Mouse (Mus musculus): Measurements from ENCODE around the gene Ctsw. TPM values are rescaled to one million over a fixed set of nuclear protein-coding genes. Genes with fewer than 3 reads are reported as not detected.

Gene Ctsw
- total and polyA plus RNA-seq, 3 experiments = not detected

GRCm38 (mm10) chr19:5429806-5430205, 38.5 kb downstream of the Ctsw start:
- Histone ChIP-seq H3K27me3 (ENCODE audit: insufficient read depth, low read length) (peaks cover 11% of the 10 kb centered on the region), H3K36me3 (replicated peaks) (peaks cover 44% of the 10 kb centered on the region), H3K9me3 (replicated peaks) (no peaks in the 10 kb centered on the region), H3K4me1 (ENCODE audit: insufficient read depth, low read depth, low read length) (peaks cover 50% of the 10 kb centered on the region), H3K4me3 (ENCODE audit: low read depth, low read length) (no peak overlapping the region)
- DNase-seq (ENCODE audit: low spot score) (no peak), ATAC-seq (ENCODE audit: extremely low read depth, insufficient number of reproducible peaks, low FRiP score, poor library complexity, severe bottlenecking) (no peak)
- no peak for TF ChIP-seq CTCF (IDR thresholded peaks at IDR 0.05; ENCODE audit: low read depth, low read length)
- no peak for TF ChIP-seq GATA1 (IDR thresholded peaks at IDR 0.05; ENCODE audit: borderline replicate concordance, low read length)
- no peak for TF ChIP-seq GATA2 (IDR thresholded peaks at IDR 0.05; ENCODE audit: borderline replicate concordance, low read depth, low read length)
- TF ChIP-seq POLR2AphosphoS5 (IDR thresholded peaks at IDR 0.05; ENCODE audit: insufficient replicate concordance, low read depth, low read length) = no peak
- TF ChIP-seq TAL1 (conservative IDR thresholded peaks at IDR 0.05; ENCODE audit: low read depth, low read length) = no peak

GRCm38 (mm10) chr19:5429219-5429618, 39.1 kb downstream of the Ctsw start:
- no peak for ATAC-seq (ENCODE audit: extremely low read depth, insufficient number of reproducible peaks, low FRiP score, poor library complexity, severe bottlenecking)
- H3K4me1 ChIP-seq (ENCODE audit: insufficient read depth, low read depth, low read length) = peaks cover 46% of the 10 kb centered on the region
- H3K27me3 ChIP-seq (ENCODE audit: insufficient read depth, low read length) = peaks cover 7% of the 10 kb centered on the region
- TF ChIP-seq TAL1 (conservative IDR thresholded peaks at IDR 0.05; ENCODE audit: low read depth, low read length) = no peak
- TF ChIP-seq GATA2 (IDR thresholded peaks at IDR 0.05; ENCODE audit: borderline replicate concordance, low read depth, low read length) = no peak
- no peak for TF ChIP-seq CTCF (IDR thresholded peaks at IDR 0.05; ENCODE audit: low read depth, low read length)
- TF ChIP-seq GATA1 (IDR thresholded peaks at IDR 0.05; ENCODE audit: borderline replicate concordance, low read length) = no peak
- TF ChIP-seq POLR2AphosphoS5 (IDR thresholded peaks at IDR 0.05; ENCODE audit: insufficient replicate concordance, low read depth, low read length) = no peak
- H3K9me3 ChIP-seq (replicated peaks) = no peaks in the 10 kb centered on the region
- no peak for DNase-seq (ENCODE audit: low spot score)
- peaks cover 44% of the 10 kb centered on the region for H3K36me3 ChIP-seq (replicated peaks)
- no peak overlapping the region for H3K4me3 ChIP-seq (ENCODE audit: low read depth, low read length)

- no peak for DNase-seq (ENCODE audit: low spot score)
- Histone ChIP-seq H3K4me3 (ENCODE audit: low read depth, low read length) (no peak overlapping the region), H3K27me3 (ENCODE audit: insufficient read depth, low read length) (no peaks in the 10 kb centered on the region; the same call in 1 of the 2 replicates), H3K9me3 (replicated peaks) (no peaks in the 10 kb centered on the region), H3K4me1 (ENCODE audit: insufficient read depth, low read depth, low read length) (peaks cover 46% of the 10 kb centered on the region), H3K36me3 (replicated peaks) (peaks cover 50% of the 10 kb centered on the region)
- no peak for ATAC-seq (ENCODE audit: extremely low read depth, insufficient number of reproducible peaks, low FRiP score, poor library complexity, severe bottlenecking)
- TF ChIP-seq CTCF (IDR thresholded peaks at IDR 0.05; ENCODE audit: low read depth, low read length) (peak; percentile 36; the same call in 1 of the 2 replicates), POLR2AphosphoS5 (IDR thresholded peaks at IDR 0.05; ENCODE audit: insufficient replicate concordance, low read depth, low read length) (no peak)
Observed at GRCm38 (mm10) chr19:5428083-5428482, 40.2 kb downstream of the Ctsw start.

- H3K4me1 ChIP-seq (ENCODE audit: insufficient read depth, low read depth, low read length) = peaks cover 51% of the 10 kb centered on the region
- TF ChIP-seq POLR2AphosphoS5 (IDR thresholded peaks at IDR 0.05; ENCODE audit: insufficient replicate concordance, low read depth, low read length) (no peak), GATA2 (IDR thresholded peaks at IDR 0.05; ENCODE audit: borderline replicate concordance, low read depth, low read length) (no peak), TAL1 (conservative IDR thresholded peaks at IDR 0.05; ENCODE audit: low read depth, low read length) (no peak), GATA1 (IDR thresholded peaks at IDR 0.05; ENCODE audit: borderline replicate concordance, low read length) (no peak), CTCF (IDR thresholded peaks at IDR 0.05; ENCODE audit: low read depth, low read length) (no peak)
- no peaks in the 10 kb centered on the region; the same call in 1 of the 2 replicates for H3K27me3 ChIP-seq (ENCODE audit: insufficient read depth, low read length)
- H3K9me3 ChIP-seq (replicated peaks) = no peaks in the 10 kb centered on the region
- ATAC-seq (ENCODE audit: extremely low read depth, insufficient number of reproducible peaks, low FRiP score, poor library complexity, severe bottlenecking) = no peak
- H3K4me3 ChIP-seq (ENCODE audit: low read depth, low read length) = peak overlapping the region; percentile 100; the same call in 1 of the 2 replicates
- H3K36me3 ChIP-seq (replicated peaks) = peaks cover 63% of the 10 kb centered on the region
- no peak for DNase-seq (ENCODE audit: low spot score)
Observed at GRCm38 (mm10) chr19:5426640-5427290, 41.5 kb downstream of the Ctsw start.

GRCm38 (mm10) chr19:5425906-5426565, 42.3 kb downstream of the Ctsw start:
- Histone ChIP-seq H3K4me3 (ENCODE audit: low read depth, low read length) (peak overlapping the region; percentile 100), H3K9me3 (replicated peaks) (no peaks in the 10 kb centered on the region), H3K27me3 (ENCODE audit: insufficient read depth, low read length) (no peaks in the 10 kb centered on the region), H3K36me3 (replicated peaks) (peaks cover 70% of the 10 kb centered on the region), H3K4me1 (ENCODE audit: insufficient read depth, low read depth, low read length) (peaks cover 52% of the 10 kb centered on the region)
- DNase-seq (ENCODE audit: low spot score) = no peak
- ATAC-seq (ENCODE audit: extremely low read depth, insufficient number of reproducible peaks, low FRiP score, poor library complexity, severe bottlenecking) = no peak
- TF ChIP-seq GATA2 (IDR thresholded peaks at IDR 0.05; ENCODE audit: borderline replicate concordance, low read depth, low read length) = no peak

- ATAC-seq (ENCODE audit: extremely low read depth, insufficient number of reproducible peaks, low FRiP score, poor library complexity, severe bottlenecking) (peak; percentile 76), DNase-seq (ENCODE audit: low spot score) (peak; percentile 97)
- Histone ChIP-seq H3K27me3 (ENCODE audit: insufficient read depth, low read length) (no peaks in the 10 kb centered on the region), H3K9me3 (replicated peaks) (no peaks in the 10 kb centered on the region), H3K4me1 (ENCODE audit: insufficient read depth, low read depth, low read length) (peaks cover 55% of the 10 kb centered on the region), H3K36me3 (replicated peaks) (peaks cover 76% of the 10 kb centered on the region), H3K4me3 (ENCODE audit: low read depth, low read length) (peak within 1 kb of the TSS; percentile 100)
- TF ChIP-seq CTCF (IDR thresholded peaks at IDR 0.05; ENCODE audit: low read depth, low read length) (no peak), TAL1 (conservative IDR thresholded peaks at IDR 0.05; ENCODE audit: low read depth, low read length) (no peak), POLR2AphosphoS5 (IDR thresholded peaks at IDR 0.05; ENCODE audit: insufficient replicate concordance, low read depth, low read length) (no peak), GATA2 (IDR thresholded peaks at IDR 0.05; ENCODE audit: borderline replicate concordance, low read depth, low read length) (no peak), GATA1 (IDR thresholded peaks at IDR 0.05; ENCODE audit: borderline replicate concordance, low read length) (no peak)
Observed at GRCm38 (mm10) chr19:5424782-5425741, 43.2 kb downstream of the Ctsw start, which contains the start of the genes Drap1 and AI837181. Drap1 (minus strand) TSS chr19:5424979. AI837181 (plus strand) TSS chr19:5425144.
